Mouse (Mus musculus): Measurements from ENCODE around the gene Lhx8. TPM values are rescaled to one million over a fixed set of nuclear protein-coding genes. Genes with fewer than 3 reads are reported as not detected.

Lhx8 gene
- polyA plus RNA-seq, 1 experiment from 2014 or later = 0.26 TPM

GRCm38 (mm10) chr3:154287217-154287616 lies 43.2 kb downstream of the Lhx8 start:
- Histone ChIP-seq H3K4me2 (ENCODE audit: low read length) (no peak overlapping the region), H3K4me3 (replicated peaks; ENCODE audit: low read depth, low read length) (no peak overlapping the region), H3K9ac (replicated peaks; ENCODE audit: low read length) (no peak overlapping the region), H3K4me1 (ENCODE audit: control insufficient read depth, insufficient read depth, low read length) (no peaks in the 10 kb centered on the region), H3K36me3 (ENCODE audit: control insufficient read depth, insufficient read depth, low read length) (no peaks in the 10 kb centered on the region), H3K27ac (replicated peaks; ENCODE audit: low read depth, low read length) (no peak overlapping the region), H3K9me3 (ENCODE audit: control insufficient read depth, low read length) (no peaks in the 10 kb centered on the region), H3K27me3 (ENCODE audit: control insufficient read depth, insufficient read depth, low read length) (no peaks in the 10 kb centered on the region)
- WGBS = 99% methylated on average over 2 of the region's 2 CpGs
- ATAC-seq (ENCODE audit: low FRiP score, low TSS enrichment) = no peak
- DNase-seq = no peak

DNA sequence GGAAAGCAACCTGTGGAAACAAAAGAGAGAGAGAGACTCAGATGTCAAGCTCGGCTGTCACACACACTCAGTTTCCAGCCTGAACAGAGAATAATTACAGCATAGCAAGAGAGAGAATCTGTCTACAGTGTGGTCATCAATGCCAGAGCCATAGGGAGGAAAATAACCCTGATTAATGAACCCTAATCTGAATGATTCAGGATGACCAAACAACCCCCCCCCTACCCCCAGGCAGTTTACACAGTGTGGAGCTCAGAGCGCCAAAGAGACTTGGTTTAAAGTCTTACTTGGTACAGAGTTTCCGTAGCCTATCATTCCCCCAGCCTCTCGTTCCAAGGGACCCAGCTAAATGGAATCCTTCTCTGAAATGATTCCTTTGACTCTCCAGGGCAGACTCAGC lies 45.1 kb downstream of the Lhx8 start:
- Histone ChIP-seq H3K4me2 (ENCODE audit: low read length) (no peak overlapping the region), H3K9me3 (ENCODE audit: control insufficient read depth, low read length) (no peaks in the 10 kb centered on the region), H3K36me3 (ENCODE audit: control insufficient read depth, insufficient read depth, low read length) (no peaks in the 10 kb centered on the region), H3K9ac (replicated peaks; ENCODE audit: low read length) (no peak overlapping the region), H3K4me1 (ENCODE audit: control insufficient read depth, insufficient read depth, low read length) (no peaks in the 10 kb centered on the region), H3K27me3 (ENCODE audit: control insufficient read depth, insufficient read depth, low read length) (no peaks in the 10 kb centered on the region), H3K4me3 (replicated peaks; ENCODE audit: low read depth, low read length) (no peak overlapping the region), H3K27ac (replicated peaks; ENCODE audit: low read depth, low read length) (no peak overlapping the region)
- ATAC-seq (ENCODE audit: low FRiP score, low TSS enrichment) (no peak), DNase-seq (no peak)
- 70% methylated on average over 4 of the region's 4 CpGs for WGBS

DNA sequence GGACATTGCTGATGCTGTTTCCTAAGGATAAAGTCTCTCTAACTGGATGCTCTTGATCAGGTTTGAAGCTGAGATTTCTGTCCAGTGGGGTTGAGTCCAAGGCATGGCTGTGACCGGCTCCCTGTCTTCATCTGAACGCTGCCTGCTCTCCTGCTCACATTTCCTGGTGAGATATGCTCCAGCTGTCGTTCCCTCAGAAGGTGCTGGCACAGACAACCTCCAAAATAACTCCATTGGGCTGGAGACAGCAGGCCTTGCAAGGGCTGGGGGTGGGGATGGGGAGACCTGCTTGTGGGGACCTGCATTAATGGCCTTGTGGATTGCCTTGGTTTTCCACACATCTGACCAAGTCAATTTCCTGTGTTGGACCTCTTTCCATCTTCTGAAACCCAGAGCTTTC lies 46.2 kb downstream of the Lhx8 start:
- H3K4me2 ChIP-seq (ENCODE audit: low read length) = no peak overlapping the region
- H3K36me3 ChIP-seq (ENCODE audit: control insufficient read depth, insufficient read depth, low read length) = no peaks in the 10 kb centered on the region
- DNase-seq = no peak
- H3K9ac ChIP-seq (replicated peaks; ENCODE audit: low read length) = no peak overlapping the region
- 82% methylated on average over 3 of the region's 3 CpGs for WGBS
- H3K27ac ChIP-seq (replicated peaks; ENCODE audit: low read depth, low read length) = no peak overlapping the region
- no peak for ATAC-seq (ENCODE audit: low FRiP score, low TSS enrichment)
- no peaks in the 10 kb centered on the region for H3K27me3 ChIP-seq (ENCODE audit: control insufficient read depth, insufficient read depth, low read length)
- H3K4me1 ChIP-seq (ENCODE audit: control insufficient read depth, insufficient read depth, low read length) = no peaks in the 10 kb centered on the region
- no peak overlapping the region for H3K4me3 ChIP-seq (replicated peaks; ENCODE audit: low read depth, low read length)
- H3K9me3 ChIP-seq (ENCODE audit: control insufficient read depth, low read length) = no peaks in the 10 kb centered on the region

GRCm38 (mm10) chr3:154274681-154275080 lies 55.8 kb downstream of the Lhx8 start:
- Histone ChIP-seq H3K4me1 (ENCODE audit: control insufficient read depth, insufficient read depth, low read length) (no peaks in the 10 kb centered on the region), H3K4me2 (ENCODE audit: low read length) (no peak overlapping the region), H3K4me3 (replicated peaks; ENCODE audit: low read depth, low read length) (no peak overlapping the region), H3K27me3 (ENCODE audit: control insufficient read depth, insufficient read depth, low read length) (no peaks in the 10 kb centered on the region), H3K27ac (replicated peaks; ENCODE audit: low read depth, low read length) (no peak overlapping the region), H3K9ac (replicated peaks; ENCODE audit: low read length) (no peak overlapping the region), H3K9me3 (ENCODE audit: control insufficient read depth, low read length) (no peaks in the 10 kb centered on the region), H3K36me3 (ENCODE audit: control insufficient read depth, insufficient read depth, low read length) (no peaks in the 10 kb centered on the region)
- no peak for DNase-seq
- WGBS = 95% methylated on average over 3 of the region's 3 CpGs
- ATAC-seq (ENCODE audit: low FRiP score, low TSS enrichment) = no peak

DNA sequence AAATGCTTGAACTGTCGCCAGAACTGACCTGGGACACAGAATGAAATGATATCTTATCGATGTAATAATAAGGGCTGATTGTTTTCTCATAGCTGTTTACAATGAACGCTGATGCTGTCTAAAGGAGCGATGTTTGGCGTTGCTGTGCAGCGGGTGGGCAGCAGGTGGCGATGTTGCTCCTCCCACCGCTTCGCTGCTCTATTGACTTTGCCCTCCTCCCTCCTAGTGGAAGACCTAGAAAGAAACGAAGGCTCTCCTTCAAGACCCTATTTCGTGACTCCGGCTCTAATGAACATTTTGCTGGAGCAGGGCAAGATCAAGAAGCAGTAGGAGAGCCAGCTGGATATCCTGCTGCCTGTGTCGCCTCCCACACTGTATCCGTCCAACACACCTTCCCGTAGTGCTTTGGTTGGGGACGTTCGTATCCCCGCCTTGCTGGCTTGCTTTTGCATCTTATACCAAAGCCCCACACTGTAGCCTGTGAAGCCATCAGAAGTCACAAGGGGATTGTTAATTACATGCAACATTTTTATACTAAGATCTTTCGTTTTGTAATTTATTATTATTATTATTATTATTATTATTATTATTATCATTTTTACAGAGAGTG lies 60.6 kb downstream of the Lhx8 start:
- H3K4me3 ChIP-seq (replicated peaks; ENCODE audit: low read depth, low read length) = peak overlapping the region; percentile 3; the same call in 1 of the 2 replicates
- peak overlapping the region; percentile 48 for H3K4me2 ChIP-seq (ENCODE audit: low read length)
- no peak overlapping the region for H3K27ac ChIP-seq (replicated peaks; ENCODE audit: low read depth, low read length)
- H3K4me1 ChIP-seq (ENCODE audit: control insufficient read depth, insufficient read depth, low read length) = no peaks in the 10 kb centered on the region
- 12% methylated on average over 19 of the region's 19 CpGs for WGBS
- H3K9ac ChIP-seq (replicated peaks; ENCODE audit: low read length) = 0 out of 2 replicates have a peak overlapping the region, but pooled peaks have one; percentile 2
- H3K27me3 ChIP-seq (ENCODE audit: control insufficient read depth, insufficient read depth, low read length) = no peaks in the 10 kb centered on the region
- ATAC-seq (ENCODE audit: low FRiP score, low TSS enrichment) (peak; percentile 80; the same call in 1 of the 2 replicates), DNase-seq (peak; percentile 90)
- no peaks in the 10 kb centered on the region for H3K9me3 ChIP-seq (ENCODE audit: control insufficient read depth, low read length)
- no peaks in the 10 kb centered on the region for H3K36me3 ChIP-seq (ENCODE audit: control insufficient read depth, insufficient read depth, low read length)

- Histone ChIP-seq H3K9me3 (ENCODE audit: control insufficient read depth, low read length) (no peaks in the 10 kb centered on the region), H3K4me3 (replicated peaks; ENCODE audit: low read depth, low read length) (no peak overlapping the region), H3K27me3 (ENCODE audit: control insufficient read depth, insufficient read depth, low read length) (no peaks in the 10 kb centered on the region), H3K36me3 (ENCODE audit: control insufficient read depth, insufficient read depth, low read length) (no peaks in the 10 kb centered on the region), H3K9ac (replicated peaks; ENCODE audit: low read length) (no peak overlapping the region), H3K4me2 (ENCODE audit: low read length) (no peak overlapping the region), H3K27ac (replicated peaks; ENCODE audit: low read depth, low read length) (no peak overlapping the region), H3K4me1 (ENCODE audit: control insufficient read depth, insufficient read depth, low read length) (no peaks in the 10 kb centered on the region)
- 85% methylated on average over 9 of the region's 9 CpGs for WGBS
- DNase-seq (no peak), ATAC-seq (ENCODE audit: low FRiP score, low TSS enrichment) (no peak)
These were observed 62.1 kb downstream of the Lhx8 start for GRCm38 (mm10) chr3:154268313-154268712.

DNA sequence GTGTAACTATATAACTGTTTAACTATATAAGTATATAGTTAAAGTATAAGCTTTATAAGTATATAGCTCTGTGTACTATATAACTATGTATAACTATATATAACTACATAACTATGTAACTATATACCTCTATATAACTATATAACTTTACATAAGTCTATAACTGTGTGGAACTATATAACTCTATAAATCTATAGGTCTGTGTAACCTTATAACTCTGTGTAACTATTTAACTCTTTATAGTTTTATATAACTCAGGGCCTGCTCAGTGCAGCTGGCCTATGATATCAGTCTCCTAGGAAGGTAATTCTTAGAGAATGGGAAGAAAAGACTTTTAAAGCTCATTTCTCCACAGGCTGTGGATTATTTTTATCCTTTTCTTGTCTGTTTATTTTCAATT lies 73.1 kb downstream of the Lhx8 start:
- no peaks in the 10 kb centered on the region for H3K36me3 ChIP-seq (ENCODE audit: control insufficient read depth, insufficient read depth, low read length)
- DNase-seq = no peak
- H3K9me3 ChIP-seq (ENCODE audit: control insufficient read depth, low read length) = no peaks in the 10 kb centered on the region
- no peaks in the 10 kb centered on the region for H3K27me3 ChIP-seq (ENCODE audit: control insufficient read depth, insufficient read depth, low read length)
- ATAC-seq (ENCODE audit: low FRiP score, low TSS enrichment) = no peak
- no peak overlapping the region for H3K27ac ChIP-seq (replicated peaks; ENCODE audit: low read depth, low read length)
- H3K4me2 ChIP-seq (ENCODE audit: low read length) = no peak overlapping the region
- H3K4me1 ChIP-seq (ENCODE audit: control insufficient read depth, insufficient read depth, low read length) = no peaks in the 10 kb centered on the region
- H3K9ac ChIP-seq (replicated peaks; ENCODE audit: low read length) = no peak overlapping the region
- no peak overlapping the region for H3K4me3 ChIP-seq (replicated peaks; ENCODE audit: low read depth, low read length)

All from midbrain, embryonic 14.5 days (tissue).